Mouse (Mus musculus): ENCODE measurements around the gene Cd276. TPM values are rescaled to one million over a fixed set of nuclear protein-coding genes. Genes with fewer than 3 reads are reported as not detected.

Cd276 gene
- total RNA-seq, 1 experiment: 23.4 TPM

- TF ChIP-seq HCFC1 (IDR thresholded peaks at IDR 0.05; ENCODE audit: borderline replicate concordance, insufficient read depth, low read length) (no peak), ZNF384 (IDR thresholded peaks at IDR 0.05; ENCODE audit: low read depth, low read length) (no peak), ZC3H11A (IDR thresholded peaks at IDR 0.05; ENCODE audit: borderline replicate concordance, low read depth, low read length) (no peak), CHD2 (IDR thresholded peaks at IDR 0.05; ENCODE audit: low read depth, low read length) (no peak), MAFK (IDR thresholded peaks at IDR 0.05; ENCODE audit: insufficient read depth, low read depth, low read length) (no peak)
- H3K4me1 ChIP-seq (ENCODE audit: control insufficient read depth in 2 of 2, insufficient read depth in 2 of 2, low read length in 2 of 2, poor library complexity in 1 of 2): peaks cover 12 to 19% of the 10 kb centered on the region in 2 experiments
- no peaks in the 10 kb centered on the region for H3K9me3 ChIP-seq (ENCODE audit: control insufficient read depth, insufficient read depth, low read depth, low read length)
- no peak overlapping the region for H3K4me3 ChIP-seq (ENCODE audit: insufficient read depth in 1 of 2, low read depth in 1 of 2, low read length in 2 of 2, poor library complexity in 1 of 2, severe bottlenecking in 1 of 2)
- DNase-seq (ENCODE audit: low read depth, low spot score): no peak
- no peak overlapping the region for H3K27ac ChIP-seq (ENCODE audit: insufficient read depth, low read depth, low read length, poor library complexity, severe bottlenecking)
- in situ Hi-C loops (cut with MboI; ENCODE audit: low sequenced_read_pairs in 2 of 2, unreplicated experiment in 2 of 2): no loop called here
- no peak overlapping the region for H3K9ac ChIP-seq (ENCODE audit: insufficient read depth, low read depth, low read length, poor library complexity, severe bottlenecking)
- H3K36me3 ChIP-seq (ENCODE audit: control insufficient read depth, insufficient read depth, low read length, poor library complexity, severe bottlenecking): peaks cover 3% of the 10 kb centered on the region; the same call in 1 of the 2 replicates
Measured at GRCm38 (mm10) chr9:58548897-58549296, 6.3 kb downstream of the Cd276 start.

GRCm38 (mm10) chr9:58546630-58547360 is 8.4 kb downstream of the Cd276 start:
- no peak overlapping the region for H3K9ac ChIP-seq (ENCODE audit: insufficient read depth, low read depth, low read length, poor library complexity, severe bottlenecking)
- in situ Hi-C loops (cut with MboI; ENCODE audit: low sequenced_read_pairs in 2 of 2, unreplicated experiment in 2 of 2): no loop called here
- no peak for DNase-seq (ENCODE audit: low read depth, low spot score)

GRCm38 (mm10) chr9:58545428-58545827 is 9.8 kb downstream of the Cd276 start:
- in situ Hi-C loops (cut with MboI; ENCODE audit: low sequenced_read_pairs in 2 of 2, unreplicated experiment in 2 of 2): no loop called here
- peaks cover 11 to 20% of the 10 kb centered on the region in 2 experiments for H3K4me1 ChIP-seq (ENCODE audit: control insufficient read depth in 2 of 2, insufficient read depth in 2 of 2, low read length in 2 of 2, poor library complexity in 1 of 2)
- H3K27ac ChIP-seq (ENCODE audit: insufficient read depth, low read depth, low read length, poor library complexity, severe bottlenecking): no peak overlapping the region
- H3K9me3 ChIP-seq (ENCODE audit: control insufficient read depth, insufficient read depth, low read depth, low read length): no peaks in the 10 kb centered on the region
- TF ChIP-seq ZNF384 (IDR thresholded peaks at IDR 0.05; ENCODE audit: low read depth, low read length): no peak
- no peak for TF ChIP-seq ZC3H11A (IDR thresholded peaks at IDR 0.05; ENCODE audit: borderline replicate concordance, low read depth, low read length)
- no peak for TF ChIP-seq MAFK (IDR thresholded peaks at IDR 0.05; ENCODE audit: insufficient read depth, low read depth, low read length)
- no peak for TF ChIP-seq HCFC1 (IDR thresholded peaks at IDR 0.05; ENCODE audit: borderline replicate concordance, insufficient read depth, low read length)
- no peak for TF ChIP-seq CHD2 (IDR thresholded peaks at IDR 0.05; ENCODE audit: low read depth, low read length)
- no peak for DNase-seq (ENCODE audit: low read depth, low spot score)
- H3K36me3 ChIP-seq (ENCODE audit: control insufficient read depth, insufficient read depth, low read length, poor library complexity, severe bottlenecking): peaks cover 3% of the 10 kb centered on the region; the same call in 1 of the 2 replicates
- H3K4me3 ChIP-seq (ENCODE audit: insufficient read depth in 1 of 2, low read depth in 1 of 2, low read length in 2 of 2, poor library complexity in 1 of 2, severe bottlenecking in 1 of 2): no peak overlapping the region
- H3K9ac ChIP-seq (ENCODE audit: insufficient read depth, low read depth, low read length, poor library complexity, severe bottlenecking): no peak overlapping the region

More at GRCm38 (mm10) chr9:58546630-58547360, 8.4 kb downstream of the Cd276 start:
- no peaks in the 10 kb centered on the region for H3K9me3 ChIP-seq (ENCODE audit: control insufficient read depth, insufficient read depth, low read depth, low read length)
- no peak overlapping the region for H3K4me3 ChIP-seq (ENCODE audit: insufficient read depth in 1 of 2, low read depth in 1 of 2, low read length in 2 of 2, poor library complexity in 1 of 2, severe bottlenecking in 1 of 2)
- H3K4me1 ChIP-seq (ENCODE audit: control insufficient read depth in 2 of 2, insufficient read depth in 2 of 2, low read length in 2 of 2, poor library complexity in 1 of 2): peaks cover 11 to 18% of the 10 kb centered on the region in 2 experiments
- H3K27ac ChIP-seq (ENCODE audit: insufficient read depth, low read depth, low read length, poor library complexity, severe bottlenecking): no peak overlapping the region
- no peak for TF ChIP-seq ZNF384 (IDR thresholded peaks at IDR 0.05; ENCODE audit: low read depth, low read length)
- TF ChIP-seq ZC3H11A (IDR thresholded peaks at IDR 0.05; ENCODE audit: borderline replicate concordance, low read depth, low read length): no peak
- H3K36me3 ChIP-seq (ENCODE audit: control insufficient read depth, insufficient read depth, low read length, poor library complexity, severe bottlenecking): 0 out of 2 replicates have a peak, but pooled peaks cover 2% of the 10 kb centered on the region

- H3K9me3 ChIP-seq (ENCODE audit: control insufficient read depth, insufficient read depth, low read depth, low read length): no peaks in the 10 kb centered on the region
- no peak overlapping the region for H3K4me3 ChIP-seq (ENCODE audit: insufficient read depth in 1 of 2, low read depth in 1 of 2, low read length in 2 of 2, poor library complexity in 1 of 2, severe bottlenecking in 1 of 2)
- no peak for TF ChIP-seq ZC3H11A (IDR thresholded peaks at IDR 0.05; ENCODE audit: borderline replicate concordance, low read depth, low read length)
- TF ChIP-seq ZNF384 (IDR thresholded peaks at IDR 0.05; ENCODE audit: low read depth, low read length): no peak
- TF ChIP-seq HCFC1 (IDR thresholded peaks at IDR 0.05; ENCODE audit: borderline replicate concordance, insufficient read depth, low read length): peak; percentile 86
- no peak for TF ChIP-seq MAFK (IDR thresholded peaks at IDR 0.05; ENCODE audit: insufficient read depth, low read depth, low read length)
- peaks cover 11 to 20% of the 10 kb centered on the region in 2 experiments for H3K4me1 ChIP-seq (ENCODE audit: control insufficient read depth in 2 of 2, insufficient read depth in 2 of 2, low read length in 2 of 2, poor library complexity in 1 of 2)
- H3K36me3 ChIP-seq (ENCODE audit: control insufficient read depth, insufficient read depth, low read length, poor library complexity, severe bottlenecking): peaks cover 5% of the 10 kb centered on the region; the same call in 1 of the 2 replicates
- no peak for DNase-seq (ENCODE audit: low read depth, low spot score)
- in situ Hi-C loops (cut with MboI; ENCODE audit: low sequenced_read_pairs in 2 of 2, unreplicated experiment in 2 of 2): no loop called here
- H3K27ac ChIP-seq (ENCODE audit: insufficient read depth, low read depth, low read length, poor library complexity, severe bottlenecking): no peak overlapping the region
- H3K9ac ChIP-seq (ENCODE audit: insufficient read depth, low read depth, low read length, poor library complexity, severe bottlenecking): no peak overlapping the region
Measured at GRCm38 (mm10) chr9:58544879-58545324, 10.3 kb downstream of the Cd276 start.

Data from ES-E14 (cell line).